Mouse (Mus musculus) spleen, postnatal 4 days (tissue): ENCODE results near the gene Naa10.

Experiments used
- DNase-seq, 2 experiments: peaks; one replicate each; pipeline ENCODE4 v3.0.0; 2022; ENCODE audit warnings: low spot score in 2 of 2

The Naa10 gene

GRCm38 (mm10) chrX:73914827-73915703, 6.7 kb downstream of the Naa10 start:
- DNase-seq: peak; percentile 87 to 88

- peak; percentile 51 to 72 for DNase-seq
Observed at GRCm38 (mm10) chrX:73911588-73911987, 10.2 kb downstream of the Naa10 start.

- peak; percentile 63 to 81 for DNase-seq
Observed at GRCm38 (mm10) chrX:73911156-73911555, 10.6 kb downstream of the Naa10 start.

- no peak for DNase-seq
Observed at GRCm38 (mm10) chrX:73910451-73910850, 11.3 kb downstream of the Naa10 start.

GRCm38 (mm10) chrX:73910049-73910448, 11.7 kb downstream of the Naa10 start:
- no peak for DNase-seq

- no peak for DNase-seq
Observed at GRCm38 (mm10) chrX:73897959-73898358, 23.8 kb downstream of the Naa10 start.

- peak; percentile 42 to 82 for DNase-seq
Observed at GRCm38 (mm10) chrX:73895719-73896118, 26.0 kb downstream of the Naa10 start, which contains the start of gene L1cam. Gene L1cam, minus strand, starts transcription at chrX:73896105.

- no peak for DNase-seq
Observed at GRCm38 (mm10) chrX:73892833-73893232, 28.9 kb downstream of the Naa10 start.

GRCm38 (mm10) chrX:73891551-73892152, 30.1 kb downstream of the Naa10 start, which contains the start of gene Avpr2:
Gene Avpr2, plus strand, starts transcription at chrX:73892102.
- DNase-seq: no peak

GRCm38 (mm10) chrX:73881463-73881862, 40.3 kb downstream of the Naa10 start:
- no peak for DNase-seq

GRCm38 (mm10) chrX:73881036-73881427, 40.7 kb downstream of the Naa10 start:
- DNase-seq: no peak

GRCm38 (mm10) chrX:73880194-73881035, 41.3 kb downstream of the Naa10 start:
- DNase-seq: peak in 1 of 2 experiments; percentile 28

- DNase-seq: no peak
Observed at GRCm38 (mm10) chrX:73877014-73877413, 44.7 kb downstream of the Naa10 start.

GRCm38 (mm10) chrX:73875881-73876280, 45.9 kb downstream of the Naa10 start:
- no peak for DNase-seq

GRCm38 (mm10) chrX:73871956-73872355, 49.8 kb downstream of the Naa10 start:
- no peak for DNase-seq

- DNase-seq: no peak
Observed at GRCm38 (mm10) chrX:73871474-73871873, 50.3 kb downstream of the Naa10 start.

- peak in 1 of 2 experiments; percentile 30 for DNase-seq
Observed at GRCm38 (mm10) chrX:73869334-73869733, 52.4 kb downstream of the Naa10 start.

- DNase-seq: peak in 1 of 2 experiments; percentile 28
Observed at GRCm38 (mm10) chrX:73867852-73868251, 53.9 kb downstream of the Naa10 start.

- no peak for DNase-seq
Observed at GRCm38 (mm10) chrX:73867256-73867655, 54.5 kb downstream of the Naa10 start.
